Mouse (Mus musculus): Measurements from ENCODE around the gene Arntl2. TPM values are rescaled to one million over a fixed set of nuclear protein-coding genes. Genes with fewer than 3 reads are reported as not detected.

Arntl2 gene
- polyA plus RNA-seq, 1 experiment from 2014 or later: 11.5 TPM

DNA sequence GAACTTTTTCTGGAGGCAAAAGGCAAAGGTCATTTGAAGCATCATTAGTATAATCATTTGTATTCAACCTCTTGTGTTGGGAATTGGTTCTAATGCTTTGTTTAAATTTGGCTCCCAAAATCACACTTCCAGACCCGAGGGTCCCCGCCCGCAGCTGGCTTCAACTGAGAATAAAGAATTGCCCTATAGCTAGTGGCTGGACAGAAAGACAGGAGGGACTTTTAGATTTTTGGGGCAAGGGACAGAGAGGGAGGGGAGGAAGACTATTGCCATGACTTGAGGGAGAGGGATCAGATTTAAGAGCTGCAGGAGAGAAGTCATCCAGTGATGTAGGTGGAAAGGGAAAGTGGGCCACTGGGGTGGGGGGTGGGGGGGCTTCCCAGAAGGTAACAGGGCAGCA, 14.3 kb upstream of the Arntl2 start:
- no peaks in the 10 kb centered on the region for H3K9me3 ChIP-seq (replicated peaks)
- H3K4me1 ChIP-seq: no peaks in the 10 kb centered on the region
- peaks cover 5% of the 10 kb centered on the region; the same call in 1 of the 2 replicates for H3K36me3 ChIP-seq
- H3K9ac ChIP-seq: no peak overlapping the region
- H3K27ac ChIP-seq (replicated peaks): no peak overlapping the region
- ATAC-seq (ENCODE audit: insufficient number of reproducible peaks, low FRiP score, low TSS enrichment, low read depth): no peak
- whole genome bisulfite sequencing: 86% methylated on average over 3 of the region's 3 CpGs
- no peak overlapping the region for H3K4me3 ChIP-seq (replicated peaks)
- no peaks in the 10 kb centered on the region for H3K27me3 ChIP-seq
- no peak overlapping the region for H3K4me2 ChIP-seq (replicated peaks)

DNA sequence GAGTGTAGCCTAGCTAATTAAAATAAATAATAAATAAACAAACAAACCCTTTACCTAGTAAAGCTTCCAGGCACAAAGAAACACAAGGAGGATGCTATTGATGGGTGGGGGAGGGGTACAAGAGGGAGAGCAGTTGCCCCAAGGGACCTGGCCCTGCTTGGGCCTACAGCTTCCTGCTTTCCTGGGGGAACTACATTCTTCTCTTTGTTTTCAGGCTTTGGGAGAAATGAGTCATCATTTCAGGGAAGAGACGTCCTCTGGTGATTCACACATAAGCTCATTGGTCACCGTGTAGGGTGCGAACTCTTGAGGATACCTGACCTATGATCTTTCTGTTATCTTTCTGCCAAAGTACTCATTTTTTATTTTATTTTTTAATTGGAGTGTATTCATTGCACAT, 2.3 kb upstream of the Arntl2 start:
- no peak overlapping the region for H3K27ac ChIP-seq (replicated peaks)
- no peaks in the 10 kb centered on the region; the same call in 1 of the 2 replicates for H3K27me3 ChIP-seq
- H3K36me3 ChIP-seq: no peaks in the 10 kb centered on the region
- 50% methylated on average over 3 of the region's 3 CpGs for WGBS
- no peak for ATAC-seq (ENCODE audit: insufficient number of reproducible peaks, low FRiP score, low TSS enrichment, low read depth)
- H3K9ac ChIP-seq: no peak overlapping the region
- H3K4me1 ChIP-seq: peaks cover 11% of the 10 kb centered on the region
- no peaks in the 10 kb centered on the region for H3K9me3 ChIP-seq (replicated peaks)
- no peak overlapping the region for H3K4me2 ChIP-seq (replicated peaks)
- no peak overlapping the region for H3K4me3 ChIP-seq (replicated peaks)

DNA sequence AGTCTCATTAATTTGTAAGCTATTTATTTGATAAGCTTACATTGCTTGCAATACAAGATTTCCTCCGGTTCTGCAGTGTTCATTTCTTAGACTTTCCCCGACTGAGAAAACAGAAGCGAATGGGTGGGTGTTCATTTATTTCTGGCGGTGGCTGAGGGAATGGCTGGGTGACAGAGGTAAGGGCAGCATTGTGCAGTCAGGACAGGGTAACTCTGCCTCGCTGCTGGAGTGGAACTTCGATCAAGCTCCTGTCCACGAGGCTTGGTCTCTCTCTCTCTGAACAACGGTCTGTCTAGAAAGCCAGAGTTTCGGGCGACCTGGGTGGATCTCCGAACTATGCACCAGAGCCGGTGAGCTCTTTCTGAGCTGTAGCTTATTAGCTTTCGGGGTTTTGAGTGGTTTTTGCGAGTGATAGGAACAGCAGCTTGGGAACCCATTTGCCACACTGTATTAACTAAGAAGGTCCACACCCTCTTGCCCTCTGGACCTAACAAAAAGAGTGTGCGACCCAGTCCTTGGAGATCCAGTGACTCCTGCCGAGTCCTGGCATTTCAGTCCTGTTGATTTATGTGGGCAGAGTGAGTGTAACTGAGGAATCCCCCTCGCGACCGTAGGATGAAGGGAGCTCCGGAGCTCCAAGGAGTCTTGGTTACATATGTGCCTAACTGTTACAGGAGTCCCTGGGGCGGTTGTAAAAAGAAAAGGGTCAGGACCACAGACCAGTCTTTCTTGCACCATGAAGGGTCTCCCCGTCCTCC, 510 bp upstream of the Arntl2 start:
- WGBS: 11% methylated on average over 22 of the region's 22 CpGs
- Histone ChIP-seq H3K9me3 (replicated peaks) (no peaks in the 10 kb centered on the region), H3K4me1 (peaks cover 11% of the 10 kb centered on the region), H3K36me3 (no peaks in the 10 kb centered on the region), H3K27ac (replicated peaks) (no peak overlapping the region), H3K4me2 (replicated peaks) (peak overlapping the region; percentile 83), H3K9ac (peak overlapping the region; percentile 57), H3K4me3 (replicated peaks) (peak overlapping the region; percentile 60), H3K27me3 (no peaks in the 10 kb centered on the region; the same call in 1 of the 2 replicates)
- ATAC-seq (ENCODE audit: insufficient number of reproducible peaks, low FRiP score, low TSS enrichment, low read depth): peak; percentile 22; the same call in 1 of the 2 replicates

DNA sequence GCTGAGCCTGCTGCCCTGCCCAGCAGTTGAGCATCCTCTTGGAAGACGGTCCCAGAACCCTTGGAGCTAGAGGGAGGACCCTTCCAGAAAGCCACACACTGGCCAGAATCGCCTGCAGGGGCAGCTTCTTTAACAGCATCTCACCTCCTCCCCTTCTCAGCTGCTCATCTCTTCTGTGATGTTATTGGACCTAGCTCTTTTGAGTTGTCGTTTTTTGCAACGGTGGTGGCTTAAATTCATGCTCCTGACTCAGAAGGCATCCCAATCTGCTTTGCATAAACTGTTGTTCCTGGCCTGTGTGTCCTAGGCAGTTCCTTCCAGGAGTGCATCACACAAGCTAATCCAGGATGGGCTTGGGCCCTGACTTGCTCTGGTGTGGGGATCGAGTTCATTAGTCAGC, 1.6 kb downstream of the Arntl2 start:
- Histone ChIP-seq H3K4me2 (replicated peaks) (no peak overlapping the region), H3K9me3 (replicated peaks) (no peaks in the 10 kb centered on the region), H3K36me3 (no peaks in the 10 kb centered on the region), H3K9ac (no peak overlapping the region), H3K27me3 (no peaks in the 10 kb centered on the region; the same call in 1 of the 2 replicates), H3K4me3 (replicated peaks) (no peak overlapping the region), H3K27ac (replicated peaks) (no peak overlapping the region), H3K4me1 (peaks cover 11% of the 10 kb centered on the region)
- no peak for ATAC-seq (ENCODE audit: insufficient number of reproducible peaks, low FRiP score, low TSS enrichment, low read depth)
- 65% methylated on average over 5 of the region's 5 CpGs for WGBS

DNA sequence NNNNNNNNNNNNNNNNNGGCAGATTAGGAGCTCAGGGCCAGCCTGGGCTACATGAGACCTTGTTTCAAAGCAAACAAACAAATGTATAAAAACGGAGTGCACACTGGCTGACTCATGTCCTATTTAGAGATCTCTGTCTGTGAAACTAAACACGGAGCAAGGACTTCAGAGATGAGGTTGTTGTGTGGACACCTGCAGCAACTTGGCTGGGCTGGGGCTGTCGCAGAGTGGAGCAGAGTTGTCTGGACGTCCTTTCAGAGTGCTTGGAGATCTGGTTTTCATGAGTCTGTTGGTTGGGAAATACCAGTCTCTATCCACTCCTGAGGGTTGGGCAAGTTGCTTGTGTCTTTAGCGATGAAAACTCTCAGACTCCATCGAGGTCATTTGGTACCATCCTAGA, 14.1 kb downstream of the Arntl2 start:
- Histone ChIP-seq H3K9ac (no peak overlapping the region), H3K27me3 (no peaks in the 10 kb centered on the region), H3K4me3 (replicated peaks) (no peak overlapping the region), H3K27ac (replicated peaks) (no peak overlapping the region), H3K36me3 (peaks cover 37% of the 10 kb centered on the region), H3K4me2 (replicated peaks) (no peak overlapping the region), H3K9me3 (replicated peaks) (no peaks in the 10 kb centered on the region), H3K4me1 (no peaks in the 10 kb centered on the region)
- 91% methylated on average over 6 of the region's 6 CpGs for WGBS
- no peak for ATAC-seq (ENCODE audit: insufficient number of reproducible peaks, low FRiP score, low TSS enrichment, low read depth)

DNA sequence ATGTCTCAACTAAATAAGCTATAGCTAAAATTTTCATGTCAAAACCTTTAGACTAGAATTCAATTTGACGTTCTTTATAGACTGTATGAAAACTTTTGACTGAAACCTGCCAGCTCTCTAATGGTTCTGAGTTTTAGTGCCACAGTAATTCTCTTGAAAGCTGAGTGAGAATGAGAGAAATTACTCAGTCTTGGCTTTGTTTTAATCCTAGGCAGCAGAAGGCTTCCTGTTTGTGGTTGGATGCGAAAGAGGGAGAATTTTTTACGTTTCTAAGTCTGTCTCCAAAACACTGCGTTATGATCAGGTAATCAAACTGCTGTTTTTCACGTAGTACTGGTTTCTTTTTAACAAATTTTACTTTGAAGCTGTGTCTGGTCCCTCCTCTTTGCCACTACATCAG, 17.2 kb downstream of the Arntl2 start:
- no peaks in the 10 kb centered on the region for H3K9me3 ChIP-seq (replicated peaks)
- no peak for ATAC-seq (ENCODE audit: insufficient number of reproducible peaks, low FRiP score, low TSS enrichment, low read depth)
- H3K4me1 ChIP-seq: no peaks in the 10 kb centered on the region
- 85% methylated on average over 5 of the region's 5 CpGs for WGBS
- H3K4me2 ChIP-seq (replicated peaks): no peak overlapping the region
- H3K4me3 ChIP-seq (replicated peaks): no peak overlapping the region
- no peaks in the 10 kb centered on the region for H3K27me3 ChIP-seq
- H3K27ac ChIP-seq (replicated peaks): no peak overlapping the region
- peaks cover 33% of the 10 kb centered on the region for H3K36me3 ChIP-seq
- H3K9ac ChIP-seq: no peak overlapping the region

DNA sequence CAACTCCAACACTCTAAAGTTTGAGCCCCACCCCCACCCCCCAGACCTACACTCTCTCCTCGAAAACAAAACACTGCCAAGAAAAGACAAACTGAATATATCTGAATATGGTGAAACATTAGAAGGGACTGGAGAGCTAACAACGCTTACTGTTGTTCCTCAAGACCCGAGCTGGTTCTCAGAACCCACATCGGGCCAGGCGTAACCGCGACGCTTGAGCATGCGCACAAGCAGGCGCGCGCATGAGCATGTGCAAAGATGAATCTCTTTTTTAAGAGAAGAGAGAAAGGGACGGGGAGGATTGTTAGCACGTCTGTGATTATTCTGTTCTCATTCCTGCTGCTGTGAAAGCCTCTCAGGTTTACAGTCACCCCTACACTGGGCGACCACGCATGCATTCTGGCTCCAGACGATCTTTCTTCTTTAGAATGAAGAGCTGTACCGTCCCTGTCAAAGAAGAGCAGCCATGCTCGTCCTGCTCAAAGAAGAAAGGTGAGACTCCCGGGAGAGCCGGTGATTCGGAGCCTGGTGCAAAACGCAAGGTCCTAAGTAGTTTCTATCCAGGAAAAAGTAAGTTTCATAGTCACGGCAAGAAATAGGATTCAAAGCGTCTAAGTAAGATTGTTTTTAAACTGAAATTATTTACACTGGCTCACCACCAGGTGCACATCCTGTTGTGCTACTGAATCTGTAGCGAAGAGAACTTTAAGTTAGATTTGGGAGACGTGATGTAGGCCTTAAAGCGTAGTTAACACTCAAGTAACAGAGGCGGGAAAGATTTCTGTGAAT, 24.5 kb downstream of the Arntl2 start:
- H3K9ac ChIP-seq: no peak overlapping the region
- H3K36me3 ChIP-seq: peaks cover 16% of the 10 kb centered on the region; the same call in 1 of the 2 replicates
- no peaks in the 10 kb centered on the region for H3K9me3 ChIP-seq (replicated peaks)
- H3K4me3 ChIP-seq (replicated peaks): no peak overlapping the region
- 83% methylated on average over 29 of the region's 29 CpGs for WGBS
- H3K4me1 ChIP-seq: no peaks in the 10 kb centered on the region
- no peaks in the 10 kb centered on the region for H3K27me3 ChIP-seq
- no peak overlapping the region for H3K4me2 ChIP-seq (replicated peaks)
- ATAC-seq (ENCODE audit: insufficient number of reproducible peaks, low FRiP score, low TSS enrichment, low read depth): no peak
- no peak overlapping the region for H3K27ac ChIP-seq (replicated peaks)

DNA sequence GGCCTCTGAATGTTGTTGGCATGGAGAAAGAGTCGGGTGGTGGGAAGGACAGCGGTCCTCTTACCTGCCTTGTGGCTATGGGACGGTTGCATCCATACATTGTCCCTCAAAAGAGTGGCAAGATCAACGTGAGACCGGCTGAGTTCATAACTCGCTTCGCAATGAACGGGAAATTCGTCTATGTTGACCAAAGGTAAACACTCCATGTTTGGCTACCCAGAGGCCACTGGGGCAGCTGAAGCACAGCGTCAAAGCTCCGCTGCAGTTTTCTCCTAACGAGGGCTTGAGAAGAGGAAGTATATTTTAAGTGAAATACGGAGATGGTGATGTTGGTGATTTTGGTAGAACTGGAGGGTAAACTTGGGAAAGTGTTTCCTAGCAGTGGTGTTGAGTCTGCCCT, 26.1 kb downstream of the Arntl2 start:
- Histone ChIP-seq H3K27ac (replicated peaks) (no peak overlapping the region), H3K4me3 (replicated peaks) (no peak overlapping the region), H3K27me3 (no peaks in the 10 kb centered on the region), H3K9ac (no peak overlapping the region), H3K4me2 (replicated peaks) (no peak overlapping the region), H3K9me3 (replicated peaks) (no peaks in the 10 kb centered on the region), H3K36me3 (peaks cover 10% of the 10 kb centered on the region; the same call in 1 of the 2 replicates), H3K4me1 (no peaks in the 10 kb centered on the region)
- 91% methylated on average over 13 of the region's 13 CpGs for WGBS
- ATAC-seq (ENCODE audit: insufficient number of reproducible peaks, low FRiP score, low TSS enrichment, low read depth): no peak

DNA sequence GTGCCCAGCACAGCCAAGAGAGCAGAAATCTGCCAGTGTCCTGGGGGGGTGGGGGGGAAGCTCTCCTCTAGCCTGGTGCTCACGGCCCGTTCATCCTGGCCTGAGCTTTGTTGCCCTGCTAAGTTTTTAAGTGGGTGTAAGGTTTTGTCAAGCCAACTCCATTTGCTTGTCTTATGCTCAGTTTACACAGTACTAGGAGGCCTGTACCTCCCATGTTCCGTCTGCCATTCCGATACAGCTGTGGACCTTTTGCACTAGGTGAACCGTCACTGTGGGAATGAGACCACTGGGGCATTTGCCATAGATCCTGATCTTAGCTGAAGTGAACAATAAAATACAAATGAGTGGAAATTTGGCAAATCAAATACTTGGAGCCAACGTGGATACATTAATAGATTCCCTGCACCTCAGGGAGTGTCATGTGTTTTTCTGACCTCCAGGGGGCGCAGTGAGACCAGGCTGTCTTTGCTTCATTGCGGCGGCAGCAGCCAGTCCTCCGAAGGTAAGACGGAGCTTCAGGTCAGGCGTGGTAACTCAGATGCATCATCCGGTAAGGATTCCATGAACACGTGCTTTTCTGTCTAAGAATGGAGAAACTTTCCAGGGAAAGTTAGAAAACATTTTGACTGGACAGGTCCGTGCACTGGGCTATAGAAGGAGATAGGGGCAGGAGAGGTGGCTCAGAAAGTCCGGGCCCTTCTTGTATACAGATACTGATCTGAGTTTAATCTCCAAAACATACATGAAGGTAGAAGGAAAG, 29.1 kb downstream of the Arntl2 start:
- Histone ChIP-seq H3K4me2 (replicated peaks) (no peak overlapping the region), H3K9me3 (replicated peaks) (no peaks in the 10 kb centered on the region), H3K4me1 (no peaks in the 10 kb centered on the region), H3K27ac (replicated peaks) (no peak overlapping the region), H3K27me3 (no peaks in the 10 kb centered on the region), H3K36me3 (peaks cover 10% of the 10 kb centered on the region; the same call in 1 of the 2 replicates), H3K9ac (no peak overlapping the region), H3K4me3 (replicated peaks) (no peak overlapping the region)
- 38% methylated on average over 16 of the region's 16 CpGs for WGBS
- no peak for ATAC-seq (ENCODE audit: insufficient number of reproducible peaks, low FRiP score, low TSS enrichment, low read depth)

DNA sequence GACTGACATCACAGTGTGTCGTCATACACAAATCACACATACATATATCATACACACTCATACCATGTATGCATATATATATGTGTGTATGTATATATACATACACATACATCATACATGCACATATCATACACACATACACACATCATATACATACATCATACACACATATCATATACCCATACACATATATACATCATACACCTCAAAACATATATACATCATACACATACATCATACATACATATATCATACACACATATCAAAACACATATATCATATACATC, 29.6 kb downstream of the Arntl2 start:
- WGBS: 61% methylated on average over 1 of the region's 1 CpGs
- Histone ChIP-seq H3K36me3 (peaks cover 10% of the 10 kb centered on the region; the same call in 1 of the 2 replicates), H3K4me3 (replicated peaks) (no peak overlapping the region), H3K4me2 (replicated peaks) (no peak overlapping the region), H3K27ac (replicated peaks) (no peak overlapping the region), H3K27me3 (no peaks in the 10 kb centered on the region), H3K9me3 (replicated peaks) (no peaks in the 10 kb centered on the region), H3K4me1 (no peaks in the 10 kb centered on the region), H3K9ac (no peak overlapping the region)
- no peak for ATAC-seq (ENCODE audit: insufficient number of reproducible peaks, low FRiP score, low TSS enrichment, low read depth)

DNA sequence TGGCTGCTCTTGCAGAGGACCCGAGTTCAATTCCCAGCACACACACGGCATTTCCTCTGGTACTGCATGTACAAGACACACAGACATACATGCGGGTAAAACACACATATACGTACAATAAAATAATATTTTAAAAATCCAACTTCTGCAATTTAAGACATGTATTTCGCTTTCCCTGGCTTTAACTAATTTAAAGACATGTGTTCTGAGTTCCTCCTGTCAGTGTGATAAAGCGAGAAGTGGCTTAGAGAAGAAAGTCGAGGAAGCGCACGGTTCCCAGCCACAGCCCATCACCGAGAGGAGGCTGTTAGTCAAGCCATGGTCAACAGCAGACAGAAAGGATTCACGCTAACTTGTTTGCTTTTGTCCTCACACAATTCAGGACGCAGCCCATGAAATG, 35.5 kb downstream of the Arntl2 start:
- WGBS: 88% methylated on average over 12 of the region's 12 CpGs
- H3K4me3 ChIP-seq (replicated peaks): no peak overlapping the region
- 0 out of 2 replicates have a peak, but pooled peaks cover 4% of the 10 kb centered on the region for H3K4me1 ChIP-seq
- H3K27ac ChIP-seq (replicated peaks): no peak overlapping the region
- H3K36me3 ChIP-seq: peaks cover 8% of the 10 kb centered on the region; the same call in 1 of the 2 replicates
- H3K27me3 ChIP-seq: no peaks in the 10 kb centered on the region
- no peak for ATAC-seq (ENCODE audit: insufficient number of reproducible peaks, low FRiP score, low TSS enrichment, low read depth)
- H3K9ac ChIP-seq: no peak overlapping the region
- H3K4me2 ChIP-seq (replicated peaks): no peak overlapping the region
- H3K9me3 ChIP-seq (replicated peaks): no peaks in the 10 kb centered on the region
